Mouse (Mus musculus) heart, postnatal 14 days (tissue): Measurements from ENCODE around the gene Xbp1. TPM values are rescaled to one million over a fixed set of nuclear protein-coding genes. Genes with fewer than 3 reads are reported as not detected.
A peak's percentile ranks its signal among the peaks of the same experiment; 100 is the strongest.
"Not testable (repeated sequence)": the region's sequence is repeated elsewhere in the genome, so short reads cannot be mapped to it uniquely, and the experiment has no call there.

Experiments used
- DNase-seq, 2 experiments: peaks; one replicate each; pipeline ENCODE4 v3.0.0; 2021 to 2022
- intact Hi-C: fragments of 180-260 bp; cut with DNase I; formaldehyde crosslinking; loops from one replicate; pipeline ENCODE4 v1.15.1; 2025
- total RNA-seq, 2 experiments: library from RNA; stranded (reverse); gene quantifications; 2 replicates each; pipeline ENCODE4 v1.2.3; 2021

The Xbp1 gene
- total RNA-seq, 2 experiments from 2014 or later: 50.8 to 65.3 TPM

- DNase-seq: no peak
- intact Hi-C loops: no loop called here
Observed at GRCm38 (mm10) chr11:5499961-5500644, 20.4 kb upstream of the Xbp1 start.

GRCm38 (mm10) chr11:5500903-5501741 lies 19.3 kb upstream of the Xbp1 start:
- intact Hi-C loops: no loop called here
- no peak for DNase-seq

- intact Hi-C loops: no loop called here
- no peak for DNase-seq
Observed at GRCm38 (mm10) chr11:5502351-5503051, 18.0 kb upstream of the Xbp1 start.

- intact Hi-C loops: no loop called here
- peak; percentile 31 to 45 for DNase-seq
Observed at GRCm38 (mm10) chr11:5505856-5506575, 14.4 kb upstream of the Xbp1 start.

- DNase-seq: no peak
- intact Hi-C loops: no loop called here
Observed at GRCm38 (mm10) chr11:5509215-5510098, 11.0 kb upstream of the Xbp1 start.

GRCm38 (mm10) chr11:5510099-5510391 lies 10.4 kb upstream of the Xbp1 start:
- intact Hi-C loops: no loop called here
- no peak for DNase-seq

GRCm38 (mm10) chr11:5510686-5511085 lies 9.8 kb upstream of the Xbp1 start:
- intact Hi-C loops, DNase-seq: not testable (repeated sequence)

GRCm38 (mm10) chr11:5512099-5512725 lies 8.2 kb upstream of the Xbp1 start:
- intact Hi-C loops: no loop called here
- DNase-seq: no peak

GRCm38 (mm10) chr11:5512961-5513360 lies 7.5 kb upstream of the Xbp1 start:
- no peak for DNase-seq
- intact Hi-C loops: no loop called here

GRCm38 (mm10) chr11:5514091-5514490 lies 6.4 kb upstream of the Xbp1 start:
- intact Hi-C loops: no loop called here
- DNase-seq: no peak

GRCm38 (mm10) chr11:5515196-5515595 lies 5.3 kb upstream of the Xbp1 start:
- no peak for DNase-seq
- intact Hi-C loops: no loop called here

GRCm38 (mm10) chr11:5515655-5516054 lies 4.8 kb upstream of the Xbp1 start:
- DNase-seq: no peak
- intact Hi-C loops: no loop called here

- intact Hi-C loops: no loop called here
- DNase-seq: no peak
Observed at GRCm38 (mm10) chr11:5516151-5516550, 4.3 kb upstream of the Xbp1 start.

- no peak for DNase-seq
Observed at GRCm38 (mm10) chr11:5516617-5517016, 3.8 kb upstream of the Xbp1 start.

GRCm38 (mm10) chr11:5517346-5517745 lies 3.1 kb upstream of the Xbp1 start:
- intact Hi-C loops: no loop called here

More at GRCm38 (mm10) chr11:5516617-5517016, 3.8 kb upstream of the Xbp1 start:
- intact Hi-C loops: no loop called here

GRCm38 (mm10) chr11:5519681-5520080 lies 778 bp upstream of the Xbp1 start:
- intact Hi-C loops: loop anchor here (10.0 kb wide), 1 partner anchor 365 kb away; no protein-coding TSS in a partner anchor

More at GRCm38 (mm10) chr11:5517346-5517745, 3.1 kb upstream of the Xbp1 start:
- no peak for DNase-seq

GRCm38 (mm10) chr11:5521266-5521515 lies 732 bp downstream of the Xbp1 start:
- intact Hi-C loops: loop anchor here (10.0 kb wide), 1 partner anchor 364 kb away; no protein-coding TSS in a partner anchor

More at GRCm38 (mm10) chr11:5519681-5520080, 778 bp upstream of the Xbp1 start:
- no peak for DNase-seq

GRCm38 (mm10) chr11:5521516-5522291 lies 1.2 kb downstream of the Xbp1 start:
- intact Hi-C loops: loop anchor here (1.0 to 10.0 kb wide), 3 partner anchors 19 to 363 kb away; no protein-coding TSS in a partner anchor
- DNase-seq: peak; percentile 69 to 76

More at GRCm38 (mm10) chr11:5521266-5521515, 732 bp downstream of the Xbp1 start:
- DNase-seq: peak in 1 of 2 experiments; percentile 62
